ENCODE assay signal across 8 mouse cellular contexts in genomic region chr13:90896098-90896497, GRCm38 (mm10). TPM values are rescaled to one million over a fixed set of nuclear protein-coding genes. Genes with fewer than 3 reads are reported as not detected.
DNase-seq lines count a peak whose midpoint lies in the region; ATAC-seq lines count a peak whose summit lies in the region.

No protein-coding gene starts in this region.

- peak; percentile 66 for ATAC-seq in cerebellum, adult (ENCODE audit: insufficient number of reproducible peaks, low FRiP score, low TSS enrichment)

- DNase-seq in cerebellum, adult 11 months = no peak
- peak; percentile 32 for DNase-seq in MN1 (ENCODE audit: low spot score)
- peak; percentile 34 to 69 for DNase-seq in cerebellum, postnatal 4 days (ENCODE audit: low spot score in 2 of 2)
- DNase-seq in left cerebral cortex, postnatal 14 days (ENCODE audit: low spot score in 2 of 2) = peak; percentile 26 to 62
- no peak for DNase-seq in embryo, embryonic 10.5 days (ENCODE audit: low spot score)
- no peak for DNase-seq in natural killer cell, adult 2 months (ENCODE audit: low spot score in 2 of 2)
- DNase-seq in spleen, adult 18-20 months = no peak

- intact Hi-C loops in left cerebral cortex, postnatal 14 days (cut with DNase I) = no loop called here

RNA-seq across cellular contexts. Expression of gene Atp6ap1l, which starts 9.1 kb away (rescaled TPM):
- total RNA-seq in left cerebral cortex, postnatal 14 days (2021) = 10 to 100 TPM; 29.9 to 31.8 TPM

RNA-seq across cellular contexts. Expression of gene Rps23, which starts 26.7 kb away (rescaled TPM):
- 100 to 1,000 TPM; 174 to 212 TPM for total RNA-seq in left cerebral cortex, postnatal 14 days (2021)

Comparison
In these comparisons a context has a peak if more than half of its experiments do, and no peak if none do; other contexts are left out.
1. DNase-seq: peak in MN1 (single experiment), cerebellum, postnatal 4 days (2 of 2) and left cerebral cortex, postnatal 14 days (2 of 2); none in cerebellum, adult 11 months (single experiment), embryo, embryonic 10.5 days (single experiment), natural killer cell, adult 2 months (0 of 2) and spleen, adult 18-20 months (0 of 2).